ENCODE assay signal across 16 mouse cellular contexts in the genomic region with DNA sequence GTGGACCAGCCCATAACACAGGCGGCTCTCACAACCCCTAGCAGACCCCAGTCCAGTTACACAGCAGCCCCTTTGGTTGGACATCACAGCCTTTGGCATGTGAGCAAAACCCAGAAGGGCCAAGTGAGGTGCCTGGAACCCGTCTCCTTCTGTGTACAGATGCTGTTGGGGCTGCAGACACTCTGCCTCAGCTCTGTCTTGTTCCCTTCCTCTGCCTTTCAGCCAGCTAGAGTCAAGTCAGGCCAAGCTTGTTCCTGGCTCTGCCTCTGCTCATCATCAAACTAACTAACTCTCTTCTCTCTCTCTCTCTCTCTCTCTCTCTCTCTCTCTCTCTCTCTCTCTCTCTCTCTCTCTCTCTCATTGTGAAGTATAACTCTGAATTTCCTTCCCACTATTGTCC. TPM values are rescaled to one million over a fixed set of nuclear protein-coding genes. Genes with fewer than 3 reads are reported as not detected.
A peak's percentile ranks its signal among the peaks of the same experiment; 100 is the strongest.
DNase-seq lines count a peak whose midpoint lies in the region; ATAC-seq lines count a peak whose summit lies in the region.
"Had no signal": no experiment of that assay in that cellular context is flagged by ENCODE, and none has a peak within 500 bp of the region (broad histone marks: within the 10 kb centered on the region; RNA-seq: fewer than 3 reads in every experiment).

No protein-coding gene starts in this region.

- H3K27me3 ChIP-seq in neural tube, embryonic 11.5 days (ENCODE audit: control insufficient read depth, insufficient read depth, low read length) = no peaks in the 10 kb centered on the region
- no peaks in the 10 kb centered on the region for H3K27me3 ChIP-seq in hindbrain, embryonic 15.5 days
- H3K27me3 ChIP-seq in midbrain, embryonic 13.5 days = no peaks in the 10 kb centered on the region

- no peak for DNase-seq in neural tube, embryonic 11.5 days (ENCODE audit: low spot score)
- no peak for DNase-seq in neural tube, embryonic 10.5 days (ENCODE audit: extremely low spot score, low spot score)
- no peak for DNase-seq in cerebellum, postnatal 36 days
- DNase-seq: gastrocnemius, adult 2 months; heart, adult 2 months; heart, postnatal 10 days; kidney, adult 18-20 months; kidney, postnatal 14 days; lung, adult 18-20 months had no signal

- H3K9me3 ChIP-seq in neural tube, embryonic 11.5 days (ENCODE audit: control insufficient read depth, low read length) = no peaks in the 10 kb centered on the region
- no peaks in the 10 kb centered on the region for H3K9me3 ChIP-seq in hindbrain, embryonic 15.5 days
- no peaks in the 10 kb centered on the region for H3K9me3 ChIP-seq in midbrain, embryonic 13.5 days
- H3K9me3 ChIP-seq: limb, embryonic 15.5 days had no signal

- peak overlapping the region; percentile 96 for H3K27ac ChIP-seq in neural tube, embryonic 11.5 days (ENCODE audit: low read depth, low read length)
- H3K27ac ChIP-seq in hindbrain, embryonic 15.5 days (replicated peaks) = peak overlapping the region; percentile 85
- H3K27ac ChIP-seq in midbrain, embryonic 13.5 days = peak overlapping the region; percentile 98
- H3K27ac ChIP-seq: gastrocnemius, adult 2 months; heart, adult 2 months; limb, embryonic 15.5 days had no signal

- ATAC-seq in neural tube, embryonic 11.5 days (ENCODE audit: insufficient read depth, low FRiP score, low TSS enrichment) = no peak
- ATAC-seq in hindbrain, embryonic 15.5 days (ENCODE audit: low FRiP score, low read depth) = no peak
- ATAC-seq in midbrain, embryonic 13.5 days = no peak
- ATAC-seq in monocyte, adult 5-6 weeks (replicated peaks; ENCODE audit: insufficient number of reproducible peaks, low FRiP score, low TSS enrichment, poor library complexity, severe bottlenecking) = no peak
- no peak for ATAC-seq in inflammation-experienced regulatory T-cells, adult 6 months
- ATAC-seq in megakaryocyte-erythroid progenitor cell, adult 5-6 weeks (replicated peaks; ENCODE audit: low FRiP score, low TSS enrichment, poor library complexity, severe bottlenecking) = no peak
- ATAC-seq: Patski had no signal

- H3K4me1 ChIP-seq in neural tube, embryonic 11.5 days (ENCODE audit: control insufficient read depth, insufficient read depth, low read length) = peaks cover 32% of the 10 kb centered on the region
- peaks cover 33% of the 10 kb centered on the region for H3K4me1 ChIP-seq in hindbrain, embryonic 15.5 days (replicated peaks)
- peaks cover 54% of the 10 kb centered on the region for H3K4me1 ChIP-seq in midbrain, embryonic 13.5 days (replicated peaks)

- peak overlapping the region; percentile 61 for H3K9ac ChIP-seq in neural tube, embryonic 11.5 days (ENCODE audit: low read length)
- no peak overlapping the region for H3K9ac ChIP-seq in hindbrain, embryonic 15.5 days
- H3K9ac ChIP-seq in midbrain, embryonic 13.5 days (replicated peaks) = peak overlapping the region; percentile 70
- H3K9ac ChIP-seq: limb, embryonic 15.5 days had no signal

- 77% methylated on average over 2 of the region's 2 CpGs for WGBS in neural tube, embryonic 11.5 days
- 49% methylated on average over 2 of the region's 2 CpGs for WGBS in hindbrain, embryonic 15.5 days
- WGBS in midbrain, embryonic 13.5 days = 64% methylated on average over 2 of the region's 2 CpGs

- H3K4me2 ChIP-seq in neural tube, embryonic 11.5 days (ENCODE audit: low read depth) = peak overlapping the region; percentile 30; the same call in 1 of the 2 replicates
- H3K4me2 ChIP-seq in hindbrain, embryonic 15.5 days = peak overlapping the region; percentile 41
- peak overlapping the region; percentile 49 for H3K4me2 ChIP-seq in midbrain, embryonic 13.5 days (replicated peaks)
- H3K4me2 ChIP-seq: limb, embryonic 15.5 days had no signal

- no peaks in the 10 kb centered on the region for H3K36me3 ChIP-seq in neural tube, embryonic 11.5 days (ENCODE audit: control insufficient read depth, insufficient read depth, low read length)
- H3K36me3 ChIP-seq in hindbrain, embryonic 15.5 days = no peaks in the 10 kb centered on the region
- H3K36me3 ChIP-seq in midbrain, embryonic 13.5 days = no peaks in the 10 kb centered on the region
- H3K36me3 ChIP-seq: limb, embryonic 15.5 days had no signal

- no peak overlapping the region for H3K4me3 ChIP-seq in neural tube, embryonic 11.5 days (ENCODE audit: low read depth, low read length)
- no peak overlapping the region for H3K4me3 ChIP-seq in hindbrain, embryonic 15.5 days
- no peak overlapping the region for H3K4me3 ChIP-seq in midbrain, embryonic 13.5 days (replicated peaks)
- H3K4me3 ChIP-seq: gastrocnemius, adult 2 months; heart, adult 2 months; limb, embryonic 15.5 days had no signal

RNA-seq across cellular contexts. Expression of gene Cryba4, which starts 15.7 kb away (rescaled TPM):
- polyA plus RNA-seq in neural tube, embryonic 11.5 days (2014; fragmentation: Nextera tagmentation; extraction: Ambion mirVana) = 0.53 and 1.3 TPM in 2 replicates
- polyA plus RNA-seq in hindbrain, embryonic 15.5 days (2015; fragmentation: Nextera tagmentation; extraction: Ambion mirVana) = 1.4 and 1.5 TPM in 2 replicates
- 1.6 and 1.7 TPM in 2 replicates for polyA plus RNA-seq in midbrain, embryonic 13.5 days (2015; fragmentation: Nextera tagmentation; extraction: Ambion mirVana)
- 1.8 to 2.1 TPM in 2 of 3 replicates, not detected in the other for total RNA-seq in monocyte, adult 5-6 weeks (2017)
- polyA plus RNA-seq in inflammation-experienced regulatory T-cells, adult 6 months (2017; shearing (Covaris generic)) = 1 to 10 TPM in 1 of 3 experiments, under 1 TPM in 1, not detected in 1; 0.56 to 1.3 TPM
- total RNA-seq in megakaryocyte-erythroid progenitor cell, adult 5-6 weeks (2014; fragmentation: Nextera tagmentation) = not detected in 2 replicates
- total RNA-seq in megakaryocyte-erythroid progenitor cell, adult 5-6 weeks (2017) = not detected in 2 replicates
- polyA plus RNA-seq: Patski had no signal

RNA-seq across cellular contexts. Expression of gene Crybb1, which starts 19.0 kb away (rescaled TPM):
- polyA plus RNA-seq in neural tube, embryonic 11.5 days (2014; fragmentation: Nextera tagmentation; extraction: Ambion mirVana) = 0.53 and 0.90 TPM in 2 replicates
- 3.9 and 5.3 TPM in 2 replicates for polyA plus RNA-seq in hindbrain, embryonic 15.5 days (2015; fragmentation: Nextera tagmentation; extraction: Ambion mirVana)
- polyA plus RNA-seq in midbrain, embryonic 13.5 days (2015; fragmentation: Nextera tagmentation; extraction: Ambion mirVana) = 2.7 and 3.3 TPM in 2 replicates
- total RNA-seq in monocyte, adult 5-6 weeks (2017) = not detected in 3 replicates
- under 1 TPM in 1 of 3 experiments, not detected in 2; 0.97 TPM for polyA plus RNA-seq in inflammation-experienced regulatory T-cells, adult 6 months (2017; shearing (Covaris generic))
- total RNA-seq in megakaryocyte-erythroid progenitor cell, adult 5-6 weeks (2014; fragmentation: Nextera tagmentation) = not detected in 2 replicates
- not detected in 2 replicates for total RNA-seq in megakaryocyte-erythroid progenitor cell, adult 5-6 weeks (2017)
- polyA plus RNA-seq: Patski had no signal

RNA-seq across cellular contexts. Expression of gene Tpst2, which starts 39.9 kb away (rescaled TPM):
- polyA plus RNA-seq in neural tube, embryonic 11.5 days (2014; fragmentation: Nextera tagmentation; extraction: Ambion mirVana) = 28.6 and 30.0 TPM in 2 replicates
- 28.5 and 31.8 TPM in 2 replicates for polyA plus RNA-seq in hindbrain, embryonic 15.5 days (2015; fragmentation: Nextera tagmentation; extraction: Ambion mirVana)
- 24.4 and 25.4 TPM in 2 replicates for polyA plus RNA-seq in midbrain, embryonic 13.5 days (2015; fragmentation: Nextera tagmentation; extraction: Ambion mirVana)
- total RNA-seq in monocyte, adult 5-6 weeks (2017) = 60.8 to 104 TPM (median 99.4 TPM) in 3 replicates
- polyA plus RNA-seq in inflammation-experienced regulatory T-cells, adult 6 months (2017; shearing (Covaris generic)) = 100 to 1,000 TPM in 1 of 3 experiments, 10 to 100 TPM in 2; 59.1 to 111 (median 64.1) TPM
- total RNA-seq in megakaryocyte-erythroid progenitor cell, adult 5-6 weeks (2014; fragmentation: Nextera tagmentation) = 37.4 and 43.4 TPM in 2 replicates
- 17.6 and 27.3 TPM in 2 replicates for total RNA-seq in megakaryocyte-erythroid progenitor cell, adult 5-6 weeks (2017)
